Mouse (Mus musculus) liver, embryonic 11.5 days (tissue): ENCODE results near the gene Ddit4l. TPM values are rescaled to one million over a fixed set of nuclear protein-coding genes. Genes with fewer than 3 reads are reported as not detected.

Source experiments
- microRNA-seq: library from miRNA; unstranded; fragments of <30 nt; microRNA quantifications from one replicate; pipeline ENCODE4, GENCODE M21; 2017; ENCODE audit warnings: borderline number of aligned reads
- polyA plus RNA-seq: library from polyadenylated mRNA; unstranded; fragments of >200 nt; fragmentation: Nextera tagmentation; extraction: Ambion mirVana; gene quantifications from 2 replicates; pipeline ENCODE4 v1.2.1, GENCODE M21; 2014

The Ddit4l gene
- polyA plus RNA-seq, 1 experiment from 2014 or later = 0.85 TPM

Small RNA genes lying within 50 kb of the gene (microRNA-seq; reads per million reads assigned to microRNA genes)
- gene Gm22468 = not detected

Other genes starting within 250 kb of the Ddit4l start
- gene Gm21962, start 49.9 kb downstream of the Ddit4l start, polyA plus RNA-seq = not detected in 2 replicates
- gene H2afz, start 242.9 kb downstream of the Ddit4l start, polyA plus RNA-seq = 2,121 and 2,201 TPM in 2 replicates
- gene Dnajb14, start 246.1 kb downstream of the Ddit4l start, polyA plus RNA-seq = 9.0 and 9.8 TPM in 2 replicates